Mouse (Mus musculus) adipocyte (in vitro differentiated cells): Measurements from ENCODE around the gene Alkbh6.

Experiments used
- DNase-seq: peaks from one replicate; pipeline ENCODE4 v3.0.0-alpha.2; 2016; ENCODE audit warnings: low spot score

Gene Alkbh6

DNA sequence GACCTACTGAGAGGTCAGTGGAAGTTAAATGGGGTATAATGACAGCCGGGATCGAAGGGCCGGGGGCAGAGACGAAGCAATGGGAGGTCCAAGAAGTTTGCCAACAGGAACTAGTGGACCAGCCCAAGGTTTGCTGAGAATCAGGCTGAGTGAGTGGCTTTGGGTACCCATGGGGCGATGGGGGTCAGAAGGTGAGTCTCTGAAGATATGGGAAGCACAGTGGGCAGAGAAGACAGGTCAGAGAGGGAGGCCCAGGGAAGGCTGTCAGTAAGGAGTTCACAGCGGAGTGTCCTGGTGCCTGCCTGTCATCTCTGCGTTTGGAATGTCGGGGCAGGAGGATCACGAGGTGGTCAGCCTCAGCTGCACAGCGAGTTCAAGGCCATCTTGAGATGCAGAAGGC lies 19.9 kb downstream of the Alkbh6 start:
- DNase-seq: no peak

DNA sequence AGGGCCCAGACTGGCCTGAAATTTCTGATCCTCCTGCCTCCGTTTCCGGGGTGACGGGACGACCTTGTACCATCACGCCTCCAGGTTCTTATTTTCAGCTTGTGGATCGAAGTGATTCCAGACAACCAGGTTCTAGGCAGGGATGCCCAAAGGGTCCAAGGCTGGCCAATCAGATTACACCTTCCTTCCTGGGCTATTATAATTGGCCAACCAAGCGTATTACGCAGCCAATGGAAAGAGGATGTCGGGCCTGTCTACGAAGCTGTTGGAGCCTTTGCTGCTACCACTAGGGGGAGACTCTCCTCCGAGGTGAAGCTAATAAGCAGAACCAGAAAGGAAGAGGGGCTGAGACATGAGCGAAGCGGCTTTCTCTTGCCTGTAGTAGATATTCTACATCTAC lies 23.4 kb downstream of the Alkbh6 start:
- DNase-seq: peak; percentile 40

DNA sequence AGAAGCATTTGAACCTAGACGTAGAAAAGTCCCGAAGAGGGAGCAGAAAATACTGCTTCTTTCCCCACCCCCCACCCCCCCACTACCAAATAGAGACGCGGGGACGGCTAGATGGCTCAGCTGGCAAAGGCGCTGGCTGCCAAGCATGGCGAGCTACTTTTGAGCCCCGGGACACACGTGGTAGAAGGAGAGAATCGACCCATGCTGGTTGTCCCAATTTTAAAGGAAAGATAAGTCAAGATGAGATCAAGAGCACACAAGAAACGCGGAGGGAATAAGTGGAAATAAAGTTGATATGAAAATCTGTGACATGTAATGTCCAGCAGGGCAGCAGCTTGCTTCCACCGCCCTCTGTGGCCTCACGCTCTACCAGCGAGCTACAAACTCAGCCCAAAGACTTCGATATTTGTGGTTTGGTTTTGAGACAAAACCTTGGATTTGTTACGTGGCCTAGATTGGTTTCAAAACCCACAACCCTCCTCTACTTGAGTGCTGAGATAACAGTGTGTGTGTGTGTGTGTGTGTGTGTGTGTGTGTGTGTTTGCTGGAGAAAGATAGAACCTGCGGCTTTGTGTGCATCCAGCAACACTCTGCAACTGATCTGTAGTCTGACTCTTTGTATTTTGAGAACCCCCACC lies 24.2 kb downstream of the Alkbh6 start:
- DNase-seq: no peak

DNA sequence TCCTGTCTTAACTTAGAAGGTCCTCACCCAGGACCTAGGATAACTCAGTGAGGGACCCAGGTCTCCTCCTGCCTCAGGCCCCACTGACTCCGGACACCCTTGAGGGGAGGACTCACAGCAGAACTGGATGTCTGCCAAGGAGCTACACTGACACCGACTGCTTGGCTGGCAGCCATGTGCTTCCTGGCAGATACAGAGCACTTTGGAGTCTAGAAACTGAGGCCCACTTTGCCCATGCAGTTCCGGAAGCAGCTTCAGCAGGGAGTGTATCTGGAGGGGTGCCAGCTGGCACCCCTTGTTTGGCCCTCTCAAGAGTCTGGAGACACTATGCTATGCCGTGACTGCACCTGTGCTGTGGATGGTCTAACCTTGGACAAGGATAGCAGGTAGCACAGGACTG lies 24.9 kb downstream of the Alkbh6 start:
- DNase-seq: peak; percentile 65

DNA sequence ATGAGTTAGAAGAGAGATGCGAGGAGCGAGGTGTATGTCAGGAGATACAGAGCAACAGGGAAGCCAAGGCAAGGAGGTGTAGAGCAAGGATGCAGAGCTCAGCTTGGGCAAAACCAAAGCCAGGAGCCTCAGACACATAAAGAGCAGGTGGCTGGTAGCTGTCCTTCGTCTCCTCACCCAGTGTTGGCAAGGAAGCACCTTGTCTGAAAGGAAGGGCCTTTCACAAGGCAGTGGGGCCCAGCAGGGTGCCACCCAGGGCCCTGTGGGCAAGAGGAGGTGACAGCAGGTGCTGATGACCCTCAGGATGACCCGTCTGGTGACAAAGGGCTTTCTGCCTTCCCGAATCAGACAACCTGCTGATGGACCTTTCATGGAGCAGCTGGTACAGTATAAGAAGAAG lies 26.0 kb downstream of the Alkbh6 start:
- DNase-seq: no peak

DNA sequence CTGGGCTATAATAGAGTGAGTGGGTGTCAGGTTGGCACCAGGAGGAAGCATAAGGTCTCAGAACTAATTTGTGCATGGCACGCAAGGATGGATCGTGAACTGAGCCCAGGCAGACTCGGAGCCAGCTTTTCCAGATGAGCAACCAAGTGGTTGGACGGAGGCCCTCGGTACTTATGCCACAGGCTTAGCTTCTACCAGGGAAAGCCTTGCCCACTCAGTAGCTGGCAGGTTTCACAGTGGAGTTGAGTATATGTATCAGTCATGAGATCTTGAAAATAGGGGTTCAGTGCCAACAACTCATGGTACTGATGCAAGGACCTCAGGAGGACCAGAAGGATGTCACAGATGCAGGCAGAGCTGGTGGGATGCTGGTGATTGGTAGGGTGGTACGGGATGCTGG lies 27.2 kb downstream of the Alkbh6 start:
- DNase-seq: no peak

DNA sequence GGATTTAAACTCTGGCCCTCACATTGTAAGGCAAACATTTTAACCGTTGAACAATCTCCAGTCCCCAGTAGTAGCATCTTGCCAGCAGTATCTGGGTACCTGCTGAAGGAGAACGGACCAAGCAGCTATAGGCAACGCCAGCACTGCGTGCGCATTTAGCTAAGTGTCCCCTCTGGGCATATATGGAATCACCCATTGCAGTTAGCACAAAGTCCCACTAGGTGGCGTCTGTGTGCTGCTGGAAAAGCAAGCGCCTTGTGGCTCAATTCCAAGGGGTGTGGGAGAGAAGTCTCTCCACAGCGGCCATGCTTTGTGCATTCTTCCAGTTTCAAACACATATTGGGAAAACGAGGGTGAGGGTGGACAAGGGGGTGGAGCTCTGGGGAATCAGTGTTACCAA lies 27.9 kb downstream of the Alkbh6 start:
- DNase-seq: peak; percentile 84

DNA sequence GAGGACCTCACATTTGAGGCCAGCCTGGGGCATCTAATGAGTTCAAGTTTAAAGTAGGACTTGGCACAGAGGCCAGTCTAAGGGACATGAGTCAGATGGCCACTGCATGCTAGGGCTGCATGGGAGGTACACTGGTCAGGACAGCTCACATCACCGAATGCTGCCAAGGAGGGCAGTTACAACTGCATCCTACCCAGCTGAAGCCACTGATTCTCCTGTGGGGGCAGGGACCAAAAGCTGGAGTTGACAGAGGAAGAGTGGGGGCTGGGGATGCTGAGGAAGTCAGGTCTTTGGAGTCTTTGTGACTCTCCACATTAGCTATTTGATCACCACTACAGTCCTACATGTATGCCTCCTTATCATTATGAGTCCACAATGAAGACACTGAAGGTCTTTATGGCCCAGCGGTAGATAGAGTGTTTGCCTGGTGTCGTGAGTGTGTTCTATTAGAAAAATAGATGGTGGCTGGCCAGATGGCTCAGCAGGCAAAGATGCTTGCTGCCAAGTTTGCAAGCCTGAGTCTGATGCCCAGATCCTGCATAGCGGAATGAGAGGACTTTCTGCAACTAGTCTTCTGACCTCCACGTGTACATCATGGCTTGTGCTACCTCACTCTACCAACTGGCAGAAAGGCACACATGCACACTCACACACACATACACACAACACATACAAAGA lies 31.1 kb downstream of the Alkbh6 start:
- no peak for DNase-seq

DNA sequence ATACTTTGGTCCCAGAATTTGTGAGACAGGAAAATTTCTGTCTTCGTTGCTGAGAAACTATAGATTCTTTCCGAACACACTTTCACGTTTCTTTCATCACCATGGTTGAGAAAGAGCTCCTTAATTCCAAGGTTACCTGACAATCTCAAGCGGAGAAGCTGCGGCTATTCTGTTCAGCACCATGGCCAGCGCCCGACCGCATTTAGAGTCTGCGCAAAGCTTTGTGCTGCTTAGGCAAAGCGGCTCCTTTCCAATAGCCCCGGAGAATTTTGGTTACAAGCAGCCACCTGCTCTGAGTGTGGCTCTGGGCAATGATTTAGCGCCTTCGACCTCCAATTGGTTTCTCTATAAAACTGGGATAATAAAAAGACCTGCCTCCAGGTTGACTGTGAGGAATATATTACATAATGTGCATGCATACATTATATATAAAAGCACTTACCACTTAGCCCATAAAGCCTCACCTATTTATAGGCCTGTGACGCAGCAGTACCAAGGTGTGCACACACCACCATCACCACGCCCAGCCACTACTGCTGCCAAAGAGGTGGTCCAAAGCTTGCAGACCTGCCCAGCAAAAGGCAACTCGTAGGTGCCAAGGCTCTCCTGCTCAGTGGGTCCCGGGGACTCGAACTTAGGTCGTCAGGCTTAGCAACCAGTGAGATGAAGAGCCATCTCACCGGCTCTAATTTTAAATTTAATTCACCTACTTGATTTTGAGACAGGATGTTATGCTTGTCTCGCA lies 38.3 kb downstream of the Alkbh6 start:
- DNase-seq: peak; percentile 22

DNA sequence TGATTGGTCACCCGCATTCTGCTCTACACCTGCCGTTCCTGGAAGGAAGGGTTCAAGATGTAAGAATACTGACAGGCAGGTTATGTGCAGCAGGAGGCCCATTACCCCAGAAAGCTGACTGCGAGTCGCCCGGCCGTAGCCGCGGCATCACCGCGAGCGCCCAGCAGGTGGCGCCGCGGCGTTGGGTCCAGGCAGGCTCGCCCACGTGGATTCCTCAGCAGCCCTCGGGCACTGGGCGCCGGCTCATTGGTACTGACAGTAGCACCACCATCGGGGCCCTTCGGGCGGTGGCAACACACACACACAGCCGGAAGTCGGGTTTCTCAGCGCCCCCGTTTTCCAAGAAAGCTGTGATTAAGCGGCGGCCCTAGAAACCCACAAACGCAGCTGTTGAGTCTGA lies 39.3 kb downstream of the Alkbh6 start:
- no peak for DNase-seq

DNA sequence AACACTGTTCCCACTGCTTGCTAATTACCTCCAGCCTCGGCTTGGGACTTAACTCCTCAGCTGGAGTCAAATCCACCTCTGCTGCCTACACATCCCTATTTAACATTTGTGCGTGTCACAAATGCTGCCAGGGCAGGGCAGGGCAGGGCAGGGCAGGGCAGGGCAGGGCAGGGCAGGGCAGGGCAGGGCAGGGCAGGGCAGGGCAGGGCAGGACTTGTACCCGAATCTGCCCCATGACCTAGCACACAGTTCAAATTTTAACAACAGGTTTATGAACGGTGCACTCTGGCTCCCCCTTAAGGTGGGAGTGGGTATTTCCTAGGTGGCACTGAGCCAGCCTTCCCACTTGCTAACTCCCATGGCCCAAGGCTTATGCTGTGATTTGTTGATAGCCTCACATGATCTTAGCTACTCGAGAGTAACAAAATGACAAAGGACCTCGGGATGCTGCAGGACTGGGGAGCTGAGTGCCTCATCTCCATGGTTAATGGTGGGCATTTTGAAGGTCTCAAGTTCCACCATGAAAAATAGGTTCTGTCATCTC lies 44.8 kb downstream of the Alkbh6 start:
- DNase-seq: peak; percentile 81

DNA sequence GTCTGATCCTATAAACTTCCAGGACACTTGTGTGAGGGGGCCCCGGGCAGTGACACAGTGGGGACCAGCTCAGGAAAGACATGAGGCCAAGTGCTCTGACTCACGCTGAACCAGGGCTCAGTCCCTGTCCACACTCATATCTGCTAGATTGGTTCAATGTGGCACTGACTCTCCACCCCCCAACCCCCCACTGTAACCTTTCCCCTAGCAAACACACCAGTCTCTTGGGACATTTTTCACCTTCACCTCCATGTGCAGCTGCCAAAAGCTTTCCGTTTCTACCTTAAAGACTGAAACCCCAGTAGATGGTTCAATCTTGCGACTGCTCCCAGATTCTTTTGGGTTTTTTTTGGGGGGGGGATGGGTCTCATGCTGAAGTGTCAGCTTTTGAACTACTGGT lies 45.5 kb downstream of the Alkbh6 start:
- no peak for DNase-seq

DNA sequence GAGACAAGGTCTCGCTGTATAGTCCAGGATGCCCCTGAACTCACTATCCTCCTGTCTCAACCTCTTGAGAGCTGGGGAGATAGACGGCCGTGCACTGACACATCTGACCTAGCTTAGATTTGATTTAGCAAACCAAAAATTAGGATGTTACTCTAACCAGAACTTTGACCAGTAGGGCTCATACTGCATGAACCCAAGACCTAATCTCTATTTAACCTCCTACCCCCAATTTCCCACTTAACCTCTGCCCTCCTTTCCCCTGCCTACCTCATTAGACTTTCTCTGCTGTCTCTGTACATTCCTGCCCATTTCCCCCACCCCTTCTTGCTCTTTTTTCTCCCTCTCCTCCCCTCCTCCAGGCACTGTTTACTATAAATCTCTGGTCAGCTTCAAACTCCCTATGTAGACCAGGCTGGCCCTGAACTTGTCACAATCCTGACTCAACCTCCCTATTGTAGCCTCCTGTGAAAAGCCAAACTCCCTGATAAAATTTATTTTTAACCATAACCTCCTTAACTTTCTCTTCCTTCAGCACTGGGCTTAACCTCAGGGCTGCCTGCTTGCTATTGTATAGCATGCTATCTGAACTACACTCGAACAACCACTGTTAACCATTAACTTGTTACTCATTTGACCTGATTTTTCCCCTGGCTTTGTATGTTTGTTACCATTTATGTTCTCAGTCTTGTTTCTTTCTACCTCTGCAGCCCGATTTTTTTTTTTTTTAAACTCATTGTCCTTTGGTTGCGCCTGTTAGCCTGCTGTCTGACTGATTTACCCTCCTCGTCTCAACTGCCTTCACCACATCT lies 50.1 kb downstream of the Alkbh6 start:
- no peak for DNase-seq

DNA sequence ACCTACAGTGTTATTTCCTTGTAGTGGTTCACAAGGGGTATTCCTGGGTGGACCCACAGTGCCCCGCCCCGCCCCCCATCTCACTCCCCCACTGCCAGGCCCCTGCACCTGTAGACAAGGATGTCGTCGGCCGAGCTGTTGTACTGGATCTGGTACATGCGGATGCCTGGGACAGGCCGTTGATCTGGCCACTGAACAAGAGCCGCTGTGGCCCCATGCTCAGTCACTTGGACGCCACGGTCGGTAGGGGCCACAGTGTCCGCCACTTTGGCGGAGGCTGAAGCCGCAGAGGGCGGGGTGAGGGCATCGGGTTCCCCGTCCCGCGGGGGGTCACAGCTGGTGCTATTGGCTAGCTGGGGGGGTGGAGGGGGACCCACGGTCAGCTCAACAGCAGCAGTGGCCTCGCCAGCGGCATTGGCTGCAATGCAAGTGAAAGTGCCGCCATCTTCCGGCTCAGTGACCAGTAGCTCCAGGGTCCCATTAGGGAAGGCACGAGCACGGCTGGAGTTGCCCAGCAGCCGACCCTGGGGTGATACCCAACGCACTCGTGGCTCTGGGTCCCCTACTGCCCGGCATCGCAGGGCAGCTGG lies 50.9 kb downstream of the Alkbh6 start:
- DNase-seq: no peak

DNA sequence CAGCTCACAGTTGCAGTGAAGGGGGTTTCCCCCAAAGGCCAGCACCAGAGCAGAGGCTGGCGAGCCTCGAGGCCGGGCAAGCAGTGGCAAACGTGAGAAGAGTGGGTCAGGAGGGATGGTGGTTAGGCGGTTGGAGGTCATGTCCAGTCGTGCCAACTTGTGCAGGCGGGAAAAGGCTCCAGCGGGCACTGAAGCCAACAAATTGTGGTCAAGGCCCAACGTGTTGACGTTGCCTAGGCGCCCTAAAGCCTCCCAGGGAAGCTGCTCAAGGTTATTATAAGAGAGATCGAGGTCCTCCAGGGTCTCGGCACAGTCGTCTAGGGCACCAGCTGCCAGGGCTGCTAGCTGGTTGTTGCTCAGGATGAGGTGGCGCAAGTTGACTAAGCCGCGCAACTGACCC lies 51.5 kb downstream of the Alkbh6 start:
- DNase-seq: no peak

DNA sequence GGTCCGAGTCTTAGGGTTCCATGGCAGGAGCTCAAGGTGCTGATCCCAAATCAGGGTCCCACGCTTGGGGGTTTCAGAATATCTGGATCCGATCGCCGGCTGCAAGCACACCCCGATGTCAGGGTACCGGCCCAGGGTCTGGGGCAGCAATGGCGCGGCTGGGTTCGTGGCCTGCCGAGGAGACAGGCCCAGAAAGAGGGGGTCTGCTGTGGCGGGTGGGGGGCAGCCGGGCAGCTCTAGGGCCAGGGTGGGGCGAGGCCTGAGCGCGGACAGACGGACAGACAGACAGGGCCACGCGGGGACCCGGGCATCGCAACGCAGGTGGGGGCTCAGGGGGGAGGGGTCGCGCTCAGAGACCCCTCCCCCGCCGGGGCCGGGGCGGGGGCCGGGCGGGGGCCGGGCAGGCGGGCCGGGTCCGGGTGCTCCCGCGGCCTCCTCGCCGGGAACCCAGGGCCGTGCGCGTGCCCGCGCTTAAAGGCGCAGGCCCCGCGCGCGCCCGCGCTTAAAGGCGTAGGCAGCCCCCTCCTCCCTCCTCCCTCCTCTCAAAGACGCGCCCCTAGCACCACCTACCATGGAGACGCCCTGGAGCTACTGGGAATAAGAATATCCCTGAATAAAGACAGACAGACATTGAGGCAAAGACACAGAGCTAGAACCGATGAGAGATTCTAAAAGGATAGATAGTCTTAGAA lies 54.3 kb downstream of the Alkbh6 start, which contains the start of gene Lrfn3:
Lrfn3 (minus strand) TSS at position 121 of the 692 bp plus-strand sequence.
- peak; percentile 25 for DNase-seq

DNA sequence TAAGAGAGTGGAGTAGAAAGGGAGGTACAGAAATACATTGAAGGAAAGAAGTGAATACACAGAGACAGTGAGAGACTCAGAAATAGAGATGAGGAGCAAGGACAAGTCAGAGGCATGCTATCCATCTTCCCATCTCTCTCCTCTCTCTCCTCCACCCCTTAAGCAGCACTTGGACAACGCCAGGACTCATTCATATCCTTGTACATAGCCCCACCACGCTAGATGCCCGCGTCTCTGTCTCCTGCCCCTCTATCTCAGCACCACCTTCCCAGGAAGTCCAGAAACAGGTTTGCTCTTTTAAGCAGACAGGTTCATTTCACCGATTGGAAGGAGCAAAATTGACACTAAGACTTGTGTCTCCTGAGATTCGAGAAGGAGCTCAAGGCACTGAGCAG lies 54.8 kb downstream of the Alkbh6 start:
- no peak for DNase-seq
